Mouse (Mus musculus) cerebellum, postnatal 36 days (tissue): ENCODE results near the gene Hes3.

ENCODE experiments used
- DNase-seq, 2 experiments: peaks; one replicate each; pipeline ENCODE4 v3.0.0; 2021 to 2022; ENCODE audit warnings: mixed read lengths in 2 of 2

Hes3 gene

DNA sequence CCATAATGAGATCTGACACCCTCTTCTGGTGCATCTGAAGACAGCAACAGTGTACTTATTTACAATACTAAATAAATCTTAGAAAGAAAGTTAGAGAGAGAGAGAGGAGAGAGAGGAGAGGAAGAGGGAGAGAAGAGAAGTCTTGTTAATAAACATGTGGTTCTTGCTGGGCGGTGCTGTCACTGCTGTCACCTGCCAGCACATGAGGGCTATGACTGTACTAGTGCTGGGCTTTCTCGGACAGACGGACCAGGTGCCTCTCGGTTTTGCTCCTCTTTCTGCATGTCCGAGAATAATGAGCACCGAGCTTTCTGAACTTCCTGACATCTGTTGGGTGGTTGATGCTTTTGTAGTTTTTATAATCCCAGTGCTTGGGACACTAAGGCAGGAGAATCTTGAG lies 40.8 kb downstream of the Hes3 start:
- no peak for DNase-seq

DNA sequence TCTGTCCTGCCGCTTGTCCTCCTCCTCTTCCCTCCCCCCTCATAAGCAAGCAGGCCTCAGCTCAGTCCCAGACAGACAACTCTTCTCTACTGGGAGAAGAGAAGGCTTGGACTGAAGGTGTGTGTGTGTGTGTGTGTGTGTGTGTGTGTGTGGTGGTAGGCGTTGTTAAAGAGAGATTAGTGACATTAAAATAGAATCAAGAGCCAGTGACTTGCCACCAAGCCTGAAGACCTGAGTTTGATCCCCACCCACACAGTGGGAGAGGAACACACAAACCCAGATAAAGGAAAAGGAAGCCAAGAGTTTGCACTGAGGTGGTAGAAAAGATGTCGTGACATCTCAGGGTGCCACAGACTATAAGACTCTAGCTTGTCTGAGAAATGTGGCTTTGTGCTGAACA lies 44.3 kb downstream of the Hes3 start:
- no peak for DNase-seq

DNA sequence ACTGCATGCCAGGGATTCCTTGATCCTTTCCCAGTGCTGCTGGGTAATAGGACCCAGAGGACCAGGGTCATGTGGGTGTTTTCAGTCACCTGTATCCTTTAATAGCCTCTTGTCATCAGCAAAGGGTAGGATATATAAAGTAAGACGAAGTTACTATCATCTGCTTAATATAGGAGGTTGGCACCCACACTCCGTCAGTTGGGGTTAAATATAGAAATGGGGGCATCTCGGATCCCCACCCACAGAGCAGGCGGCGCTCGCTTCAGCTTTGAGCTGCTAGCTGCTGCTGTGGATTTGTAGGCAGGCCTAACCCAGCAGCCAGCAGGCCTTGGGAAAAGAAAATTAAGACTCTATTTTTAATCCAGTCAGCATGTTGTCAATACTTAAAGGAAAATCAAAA lies 45.5 kb downstream of the Hes3 start:
- no peak for DNase-seq

DNA sequence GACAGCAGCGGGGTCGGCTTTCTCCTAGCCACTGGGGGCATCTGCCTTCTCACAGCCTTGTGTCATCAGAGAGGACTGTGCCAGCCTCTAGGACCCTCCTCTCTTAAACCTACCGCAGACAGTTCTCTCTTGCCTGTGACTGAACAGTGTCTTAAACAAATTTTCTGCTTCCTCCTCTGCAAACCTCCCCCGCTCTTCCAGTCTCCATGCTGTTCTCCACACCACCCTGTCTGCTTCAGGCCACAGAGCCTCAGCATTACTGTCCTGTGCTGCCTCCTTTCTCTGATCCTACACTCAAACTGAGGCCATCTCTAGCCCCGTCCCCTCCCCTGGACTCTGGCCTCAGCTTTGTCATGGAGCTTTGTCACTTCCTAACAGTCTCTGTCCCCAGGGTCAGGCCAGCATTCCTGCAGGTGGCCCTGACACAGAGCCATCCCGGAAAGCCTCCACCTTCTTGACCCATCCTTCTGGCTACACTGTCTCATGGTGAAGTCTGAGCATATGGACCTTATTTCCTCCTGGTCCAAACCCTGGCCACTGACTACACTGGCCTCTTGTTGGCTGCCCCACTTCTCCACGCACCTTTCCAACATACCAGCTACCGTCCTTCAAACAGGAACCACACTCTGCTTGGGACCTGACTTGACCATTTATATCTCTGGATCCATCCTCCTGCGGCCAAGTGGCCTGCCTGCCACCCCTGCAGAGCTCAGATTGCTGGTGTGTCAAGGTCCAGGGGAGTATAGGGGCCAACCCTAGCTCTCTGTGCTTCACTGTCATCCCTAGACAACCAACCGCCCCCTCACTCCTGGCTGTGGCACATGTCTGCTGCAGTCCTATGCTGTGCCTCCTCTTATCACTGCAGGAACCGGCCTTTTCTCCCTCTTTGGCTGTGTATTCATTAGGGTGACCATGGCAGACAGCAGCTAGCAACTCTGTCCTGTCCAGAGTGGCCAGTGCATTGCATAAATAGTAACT lies 46.6 kb downstream of the Hes3 start:
- no peak for DNase-seq

DNA sequence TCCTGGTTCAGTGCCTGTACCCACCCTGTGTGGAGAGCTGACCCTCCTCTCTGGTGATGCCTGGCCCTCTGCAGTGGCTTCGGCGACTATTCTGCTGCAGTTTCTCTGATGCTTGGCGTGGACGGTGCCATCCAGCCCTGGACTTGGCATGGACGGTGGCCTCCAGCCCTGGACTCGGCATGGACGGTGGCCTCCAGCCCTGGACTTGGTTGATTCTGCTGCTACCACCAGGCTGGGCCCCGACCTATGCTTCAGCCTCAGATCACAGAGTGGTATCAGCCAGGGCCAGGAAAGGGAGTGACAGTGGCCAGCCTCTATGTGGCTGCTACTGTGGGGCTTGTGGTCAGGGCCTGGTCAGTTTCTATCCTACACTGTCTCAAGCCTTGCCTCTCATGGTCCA lies 47.5 kb downstream of the Hes3 start:
- DNase-seq, result peak; percentile 61 to 72

DNA sequence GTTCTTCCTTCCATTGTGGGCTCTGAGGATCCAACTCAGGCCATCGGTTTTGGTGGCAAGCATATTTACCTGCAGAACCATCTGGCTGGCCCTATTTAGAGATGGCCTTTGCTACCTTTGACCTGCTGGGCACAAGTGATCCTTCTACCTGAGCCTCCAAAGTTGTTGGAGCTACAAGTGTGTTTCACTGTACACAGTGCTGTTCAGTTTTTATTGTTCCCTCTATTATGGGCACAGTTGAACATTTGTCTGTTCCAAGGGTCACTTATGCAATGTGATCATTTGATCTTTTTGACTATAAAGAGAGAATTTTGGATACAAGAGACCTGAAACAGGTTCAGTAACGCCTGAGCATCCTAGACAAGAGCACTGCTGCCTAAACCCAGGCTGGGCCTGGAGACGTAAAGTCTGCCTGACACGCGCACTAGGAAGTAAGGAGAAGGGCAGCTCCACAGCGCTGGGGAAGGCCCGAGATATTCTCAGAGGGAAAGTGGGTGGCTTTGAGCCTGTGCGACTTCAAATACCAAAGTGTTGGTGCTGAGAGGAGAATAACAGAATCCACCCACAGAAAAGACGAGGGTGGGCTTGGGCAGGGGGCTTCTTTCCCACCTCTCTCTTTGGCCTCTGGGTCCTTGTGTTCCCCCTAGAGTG lies 48.1 kb downstream of the Hes3 start:
- no peak for DNase-seq

DNA sequence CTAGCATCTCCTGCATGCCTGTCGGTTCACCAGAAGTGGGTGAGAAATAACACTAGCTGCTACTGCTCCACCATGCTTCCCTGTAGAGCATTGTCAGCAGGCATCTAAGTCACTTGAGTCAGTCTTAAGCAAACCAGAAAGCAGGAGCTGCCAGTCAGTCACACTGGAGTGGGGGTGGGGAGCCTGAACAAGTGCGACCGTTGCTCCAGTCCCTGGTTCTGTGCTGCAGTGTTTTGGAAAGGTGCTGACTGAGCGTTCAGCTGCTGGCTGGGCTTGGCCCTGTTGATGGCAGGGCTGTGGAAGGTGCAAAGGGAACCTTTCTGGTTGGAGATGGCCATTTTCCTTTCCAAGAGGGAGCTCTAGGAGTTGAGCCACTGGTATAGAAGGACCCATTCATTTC lies 51.5 kb downstream of the Hes3 start:
- DNase-seq, result no peak
